In genomic region chr10:78358266-78358665, GRCm38 (mm10) we compare ENCODE assay signal across 26 mouse cellular contexts. TPM values are rescaled to one million over a fixed set of nuclear protein-coding genes. Genes with fewer than 3 reads are reported as not detected.
DNase-seq lines count a peak whose midpoint lies in the region; ATAC-seq and TF ChIP-seq lines count a peak whose summit lies in the region.
"Had no signal": no experiment of that assay in that cellular context is flagged by ENCODE, and none has a peak within 500 bp of the region (broad histone marks: within the 10 kb centered on the region; RNA-seq: fewer than 3 reads in every experiment).

No protein-coding gene starts in this region.

- no peaks in the 10 kb centered on the region for H3K4me1 ChIP-seq in stomach, embryonic 15.5 days
- H3K4me1 ChIP-seq in stomach, postnatal 0 days (replicated peaks; ENCODE audit: control insufficient read depth, insufficient read depth), result no peaks in the 10 kb centered on the region
- H3K4me1 ChIP-seq: embryonic facial prominence, embryonic 10.5 days; forebrain, embryonic 12.5 days had no signal

- WGBS in stomach, embryonic 15.5 days, result 74% methylated on average over 4 of the region's 4 CpGs
- WGBS in stomach, postnatal 0 days, result 79% methylated on average over 4 of the region's 4 CpGs

- DNase-seq in stomach, postnatal 0 days (ENCODE audit: low spot score), result no peak
- peak; percentile 79 for DNase-seq in testis, postnatal 14 days (ENCODE audit: low spot score)
- DNase-seq in right cerebral cortex, postnatal 10 days (ENCODE audit: low spot score in 2 of 2), result no peak
- DNase-seq in layer of hippocampus, adult 8-10 months (ENCODE audit: low spot score in 2 of 2), result no peak
- DNase-seq: adrenal gland, adult 2 months; adrenal gland, postnatal 10 days; adrenal gland, postnatal 25 days; B cell, adult 2 months; cerebellum, adult 11-12 months; cerebellum, adult 2 months; cerebellum, adult 9-10 months; cerebellum, postnatal 10 days; cerebellum, postnatal 25 days had no signal

- no peaks in the 10 kb centered on the region for H3K9me3 ChIP-seq in stomach, embryonic 15.5 days
- no peaks in the 10 kb centered on the region for H3K9me3 ChIP-seq in stomach, postnatal 0 days (ENCODE audit: control insufficient read depth, low read length)
- H3K9me3 ChIP-seq: embryonic facial prominence, embryonic 10.5 days; embryonic facial prominence, embryonic 12.5 days; forebrain, embryonic 10.5 days; forebrain, embryonic 12.5 days; G1E had no signal

- no peak for TF ChIP-seq CTCF in stomach, postnatal 0 days (IDR thresholded peaks at IDR 0.05; ENCODE audit: low read depth)

- no peak overlapping the region for H3K4me2 ChIP-seq in stomach, embryonic 15.5 days
- H3K4me2 ChIP-seq in stomach, postnatal 0 days (replicated peaks; ENCODE audit: low read depth), result no peak overlapping the region
- H3K4me2 ChIP-seq: embryonic facial prominence, embryonic 12.5 days; forebrain, embryonic 12.5 days had no signal

- no peak for ATAC-seq in stomach, embryonic 15.5 days (ENCODE audit: insufficient read depth, low FRiP score, low read depth)
- no peak for ATAC-seq in stomach, postnatal 0 days (ENCODE audit: low FRiP score, low TSS enrichment)
- 0 out of 2 replicates have a peak, but pooled peaks have one; percentile 40 for ATAC-seq in megakaryocyte progenitor cell, adult 5-6 weeks (replicated peaks; ENCODE audit: poor library complexity)
- ATAC-seq: activated CD4-positive, CD25-positive, alpha-beta regulatory T cell, adult 4 months; CD4-positive, CD25-positive, alpha-beta regulatory T cell, adult 4 months; forebrain, embryonic 14.5 days; forebrain, embryonic 16.5 days; Patski had no signal

- H3K27ac ChIP-seq in stomach, embryonic 15.5 days, result peak overlapping the region; percentile 6; the same call in 1 of the 2 replicates
- no peak overlapping the region for H3K27ac ChIP-seq in stomach, postnatal 0 days (replicated peaks)
- H3K27ac ChIP-seq: embryonic facial prominence, embryonic 10.5 days; embryonic facial prominence, embryonic 12.5 days; forebrain, embryonic 10.5 days; forebrain, embryonic 12.5 days had no signal

- H3K27me3 ChIP-seq in stomach, embryonic 15.5 days (replicated peaks), result no peaks in the 10 kb centered on the region
- no peaks in the 10 kb centered on the region for H3K27me3 ChIP-seq in stomach, postnatal 0 days (ENCODE audit: control insufficient read depth, insufficient read depth, low read length)
- H3K27me3 ChIP-seq: embryonic facial prominence, embryonic 12.5 days; Patski had no signal

- no peak overlapping the region for H3K9ac ChIP-seq in stomach, embryonic 15.5 days
- H3K9ac ChIP-seq in stomach, postnatal 0 days (ENCODE audit: low read length), result no peak overlapping the region
- H3K9ac ChIP-seq: embryonic facial prominence, embryonic 12.5 days; forebrain, embryonic 12.5 days had no signal

- no peak overlapping the region for H3K4me3 ChIP-seq in stomach, embryonic 15.5 days (replicated peaks)
- no peak overlapping the region for H3K4me3 ChIP-seq in stomach, postnatal 0 days (ENCODE audit: low read depth, low read length)
- H3K4me3 ChIP-seq: embryonic facial prominence, embryonic 10.5 days; embryonic facial prominence, embryonic 12.5 days; erythroblast, embryonic 14.5 days; forebrain, embryonic 10.5 days; forebrain, embryonic 12.5 days had no signal

- no peaks in the 10 kb centered on the region for H3K36me3 ChIP-seq in stomach, embryonic 15.5 days
- H3K36me3 ChIP-seq in stomach, postnatal 0 days (ENCODE audit: control insufficient read depth, insufficient read depth, low read length), result no peaks in the 10 kb centered on the region
- H3K36me3 ChIP-seq: embryonic facial prominence, embryonic 10.5 days; embryonic facial prominence, embryonic 12.5 days; forebrain, embryonic 10.5 days; forebrain, embryonic 12.5 days; G1E had no signal

- no peak for TF ChIP-seq EP300 in stomach, postnatal 0 days (optimal IDR thresholded peaks at IDR 0.05)

RNA-seq across cellular contexts. Expression of gene Agpat3, which starts 6.0 kb away (rescaled TPM):
- polyA plus RNA-seq in stomach, embryonic 15.5 days (2015; fragmentation: Nextera tagmentation; extraction: Ambion mirVana), result 60.7 and 68.0 TPM in 2 replicates
- polyA plus RNA-seq in stomach, postnatal 0 days (2015; fragmentation: Nextera tagmentation; extraction: Ambion mirVana), result 69.9 and 71.5 TPM in 2 replicates
- 2.7 and 3.1 TPM in 2 replicates for total RNA-seq in megakaryocyte progenitor cell, adult 5-6 weeks (2015)
- total RNA-seq in megakaryocyte progenitor cell, adult 5-6 weeks (2017), result 1.8 and 4.1 TPM in 2 replicates
- 100 to 1,000 TPM; 201 to 224 (median 209) TPM for total RNA-seq in layer of hippocampus, adult 8-10 months (2022)

RNA-seq across cellular contexts. Expression of gene Rrp1, which starts 54.6 kb away (rescaled TPM):
- 289 and 316 TPM in 2 replicates for polyA plus RNA-seq in stomach, embryonic 15.5 days (2015; fragmentation: Nextera tagmentation; extraction: Ambion mirVana)
- polyA plus RNA-seq in stomach, postnatal 0 days (2015; fragmentation: Nextera tagmentation; extraction: Ambion mirVana), result 148 TPM in 2 replicates
- 56.7 and 60.6 TPM in 2 replicates for total RNA-seq in megakaryocyte progenitor cell, adult 5-6 weeks (2015)
- 336 and 416 TPM in 2 replicates for total RNA-seq in megakaryocyte progenitor cell, adult 5-6 weeks (2017)
- 100 to 1,000 TPM; 323 to 359 (median 334) TPM for total RNA-seq in layer of hippocampus, adult 8-10 months (2022)

Comparison
In these comparisons a context has a peak if more than half of its experiments do, and no peak if none do; other contexts are left out.
1. RNA of gene Agpat3, which starts 6.0 kb away (total RNA-seq): 201 to 224 TPM in layer of hippocampus, adult 8-10 months; 1.8 to 4.1 TPM in megakaryocyte progenitor cell, adult 5-6 weeks; every median in the first group is over 10 times any median in the second.